Mouse (Mus musculus) limb, embryonic 11.5 days (tissue): ENCODE results near the gene Mien1. TPM values are rescaled to one million over a fixed set of nuclear protein-coding genes. Genes with fewer than 3 reads are reported as not detected.

Source experiments
- ATAC-seq: fragments of 200-750 bp; cut with Nextera tagmentation; 2 replicates; pipeline ENCODE4 v1.8.0; 2017; ENCODE audit warnings: low read depth; ENCODE audit not compliant: insufficient number of reproducible peaks, low FRiP score, low TSS enrichment
- DNase-seq: peaks from one replicate; pipeline ENCODE4 v3.0.0-alpha.2; 2015; ENCODE audit warnings: low spot score
- H3K27ac ChIP-seq: fragments of 300-500 bp; sonication (generic); replicated peaks from 2 replicates; pipeline ENCODE4 v1.5.1; 2014; ENCODE audit warnings: low read depth, mild to moderate bottlenecking, low read length
- H3K27me3 ChIP-seq: fragments of 300-500 bp; sonication (generic); 2 replicates; pipeline ENCODE4 v1.6.1; 2014; ENCODE audit warnings: mild to moderate bottlenecking, low read length, mixed read lengths; ENCODE audit not compliant: control insufficient read depth, insufficient read depth
- H3K36me3 ChIP-seq: fragments of 300-500 bp; sonication (generic); 2 replicates; pipeline ENCODE4 v1.6.1; 2014; ENCODE audit warnings: mild to moderate bottlenecking, low read length, moderate library complexity, mixed read lengths; ENCODE audit not compliant: control insufficient read depth, insufficient read depth
- H3K4me1 ChIP-seq: fragments of 300-500 bp; sonication (generic); 2 replicates; pipeline ENCODE4 v1.6.1; 2014; ENCODE audit warnings: low read length, mixed read lengths; ENCODE audit not compliant: control insufficient read depth, insufficient read depth
- H3K4me2 ChIP-seq: fragments of 300-500 bp; sonication (generic); 2 replicates; pipeline ENCODE4 v1.6.1; 2014; ENCODE audit warnings: low read depth, mild to moderate bottlenecking, moderate library complexity; ENCODE audit not compliant: severe bottlenecking
- H3K4me3 ChIP-seq: fragments of 300-500 bp; sonication (generic); 2 replicates; pipeline ENCODE4 v1.5.1; 2014; ENCODE audit warnings: low read depth, low read length
- H3K9ac ChIP-seq: fragments of 300-500 bp; sonication (generic); 2 replicates; pipeline ENCODE4 v1.6.1; 2014; ENCODE audit warnings: mild to moderate bottlenecking, low read length
- H3K9me3 ChIP-seq: fragments of 300-500 bp; sonication (generic); 2 replicates; pipeline ENCODE4 v1.6.1; 2016; ENCODE audit warnings: low read length; ENCODE audit not compliant: control insufficient read depth
- WGBS: fragments of 180-500 bp; shearing (Covaris S2); extraction: QIAGEN DNeasy Blood & Tissue Kit; methylation state at CpG from one replicate; pipeline ENCODE4 v1.1.7; 2014; 5-methylcytosine and 5-hydroxymethylcytosine counted together
- polyA plus RNA-seq: library from polyadenylated mRNA; unstranded; fragments of >200 nt; fragmentation: Nextera tagmentation; extraction: Ambion mirVana; gene quantifications from 2 replicates; pipeline ENCODE4 v1.2.1, GENCODE M21; 2014

Gene Mien1
- 75.4 and 78.3 TPM in 2 replicates for polyA plus RNA-seq

DNA sequence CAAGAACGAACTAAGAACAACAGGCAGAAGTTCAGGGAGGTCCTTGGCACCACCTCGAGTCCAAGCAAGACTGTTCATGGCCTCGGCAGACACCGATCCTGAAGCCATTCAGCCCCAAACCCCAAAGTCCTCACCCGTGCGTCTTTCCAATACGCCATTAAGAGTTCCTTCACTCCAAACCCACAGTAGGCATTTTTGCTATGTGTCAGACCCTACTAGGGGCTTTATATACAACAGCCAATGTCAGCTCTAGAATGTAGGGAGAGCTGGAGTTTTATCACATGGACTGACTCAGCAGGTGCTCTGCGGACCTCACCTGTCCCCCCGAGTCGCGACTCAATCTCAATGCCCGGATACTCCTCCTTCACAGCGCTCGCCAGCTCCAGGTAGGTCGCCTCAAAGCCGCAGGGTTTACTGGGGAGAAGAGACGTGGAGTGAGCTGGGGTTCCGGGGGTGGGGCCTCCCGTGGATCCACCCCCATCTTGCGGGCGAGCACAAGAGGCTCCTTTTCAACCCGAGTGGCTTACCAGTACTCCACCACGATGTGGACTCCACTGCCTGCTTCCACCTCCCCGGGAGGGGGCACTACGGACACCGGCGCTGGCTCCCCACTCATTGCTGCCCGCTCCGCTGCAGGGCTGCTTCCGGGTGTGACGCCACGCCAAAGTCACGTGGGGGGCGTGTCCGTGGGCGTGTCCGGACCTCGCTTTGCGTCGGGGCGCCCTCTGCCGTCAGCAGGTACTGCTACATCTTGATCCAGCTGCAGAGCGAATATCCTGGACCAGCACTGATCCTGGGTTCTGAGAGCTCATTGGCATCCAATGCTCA is at the start of gene Mien1:
Gene Mien1 (minus strand): TSS at position 661 of the 828 bp plus-strand sequence.
- Histone ChIP-seq H3K9ac (peak within 1 kb of the TSS; percentile 53), H3K4me2 (peak within 1 kb of the TSS; percentile 80), H3K27me3 (no peaks in the 10 kb centered on the region), H3K4me1 (no peaks in the 10 kb centered on the region), H3K36me3 (peaks cover 3% of the 10 kb centered on the region; the same call in 1 of the 2 replicates), H3K9me3 (no peaks in the 10 kb centered on the region), H3K4me3 (peak within 1 kb of the TSS; percentile 68), H3K27ac (0 out of 2 replicates have a peak within 1 kb of the TSS, but pooled peaks have one; percentile 30)
- DNase-seq: peak; percentile 98
- WGBS: 2% methylated on average over 43 of the region's 43 CpGs
- peak; percentile 87 for ATAC-seq

DNA sequence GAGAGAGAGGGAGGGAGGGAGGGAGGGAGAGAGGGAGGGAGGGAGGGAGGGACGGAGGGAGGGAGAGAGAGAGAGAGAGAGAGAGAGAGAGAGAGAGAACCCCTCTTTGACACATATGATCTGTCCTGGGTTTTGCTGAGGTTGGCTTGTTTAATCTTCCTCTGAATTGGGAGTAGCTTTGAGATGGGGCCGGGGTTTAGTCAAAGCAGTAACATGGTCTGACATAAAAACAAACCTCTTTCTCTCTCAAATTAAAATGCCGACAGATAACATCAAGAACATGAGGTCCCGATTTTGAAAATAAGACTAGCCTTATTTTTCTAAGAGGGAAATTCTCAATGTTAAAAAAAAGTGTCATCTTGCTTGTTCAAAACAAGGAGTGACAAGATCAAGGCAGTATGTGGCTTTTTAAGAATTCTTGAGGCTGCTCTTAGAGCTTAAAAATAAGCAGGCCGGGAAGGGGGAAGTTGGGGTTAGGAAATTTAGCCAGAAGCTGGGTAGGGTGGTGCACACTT is 48.8 kb upstream of the Mien1 start:
- no peak overlapping the region for H3K9ac ChIP-seq
- H3K4me1 ChIP-seq: no peaks in the 10 kb centered on the region
- ATAC-seq (no peak), DNase-seq (no peak)
- no peaks in the 10 kb centered on the region for H3K36me3 ChIP-seq
- H3K4me2 ChIP-seq: no peak overlapping the region
- no peak overlapping the region for H3K27ac ChIP-seq
- H3K27me3 ChIP-seq: no peaks in the 10 kb centered on the region
- no peaks in the 10 kb centered on the region for H3K9me3 ChIP-seq
- no peak overlapping the region for H3K4me3 ChIP-seq
- 74% methylated on average over 5 of the region's 5 CpGs for WGBS

DNA sequence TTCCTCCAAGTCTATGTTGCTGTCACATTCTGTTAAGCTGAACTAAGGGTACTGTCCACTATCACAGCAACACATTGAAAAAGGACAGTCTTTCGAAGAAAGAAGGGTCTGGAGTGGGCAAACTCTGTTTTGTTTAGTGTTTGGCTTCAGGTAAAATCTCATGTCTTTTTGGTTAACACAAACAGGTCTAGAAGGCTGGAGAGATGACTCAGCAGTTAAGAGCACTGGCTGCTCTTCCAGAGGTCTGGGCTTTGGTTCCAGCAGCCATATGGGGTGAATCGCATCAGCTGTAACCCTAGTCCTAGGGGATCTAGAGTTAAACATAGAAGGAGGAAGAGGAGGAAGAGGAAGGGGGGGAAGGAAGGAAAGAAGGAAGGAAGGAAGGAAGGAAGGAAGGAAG is 47.0 kb upstream of the Mien1 start:
- H3K36me3 ChIP-seq: no peaks in the 10 kb centered on the region
- no peak for DNase-seq
- H3K4me1 ChIP-seq: no peaks in the 10 kb centered on the region
- WGBS: 83% methylated on average over 2 of the region's 2 CpGs
- H3K4me3 ChIP-seq: no peak overlapping the region
- no peak for ATAC-seq
- no peak overlapping the region for H3K4me2 ChIP-seq
- H3K9me3 ChIP-seq: no peaks in the 10 kb centered on the region
- no peaks in the 10 kb centered on the region for H3K27me3 ChIP-seq
- no peak overlapping the region for H3K27ac ChIP-seq
- H3K9ac ChIP-seq: no peak overlapping the region

DNA sequence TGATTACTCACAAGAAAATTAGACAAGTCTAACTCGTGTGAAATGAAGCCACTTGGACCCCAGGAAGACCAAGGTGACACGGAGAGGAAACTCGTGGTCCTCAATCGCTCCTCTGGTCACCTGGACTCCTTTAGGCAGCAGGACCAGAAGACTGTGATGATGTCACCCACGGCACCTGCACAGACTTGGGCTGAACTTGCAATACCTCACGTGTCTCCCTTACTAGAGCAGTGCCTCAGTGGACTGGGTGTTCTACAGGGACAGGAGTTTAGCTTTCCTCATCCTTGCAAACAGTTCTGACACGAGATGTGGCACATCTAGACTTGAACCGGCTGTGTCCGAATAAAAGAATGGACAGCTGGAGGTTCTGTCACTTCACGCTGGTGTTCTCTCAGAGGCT is 43.3 kb upstream of the Mien1 start:
- WGBS: 84% methylated on average over 10 of the region's 10 CpGs

DNA sequence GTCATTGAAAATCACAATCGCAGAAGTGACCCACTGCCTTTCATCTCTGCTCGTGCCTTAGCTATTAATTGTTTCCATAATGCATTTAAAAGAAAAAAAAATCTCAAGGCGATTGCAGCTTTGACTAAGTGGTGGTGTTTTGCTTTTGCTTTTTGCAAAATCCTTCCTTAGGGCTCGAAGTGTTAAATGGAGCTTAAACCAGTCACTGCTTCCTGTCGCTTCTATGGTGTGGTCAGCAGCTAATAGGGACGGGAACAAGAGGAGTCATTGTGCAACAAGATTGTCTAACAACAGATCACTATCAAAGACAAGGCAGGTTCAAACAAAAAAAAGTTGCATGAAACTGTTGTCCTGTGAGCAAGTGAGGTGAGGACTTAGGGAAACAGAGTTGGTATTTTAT is 42.4 kb upstream of the Mien1 start:
- WGBS: 71% methylated on average over 6 of the region's 6 CpGs
- ATAC-seq (no peak), DNase-seq (no peak)
- no peaks in the 10 kb centered on the region for H3K4me1 ChIP-seq
- H3K9me3 ChIP-seq: no peaks in the 10 kb centered on the region
- no peak overlapping the region for H3K27ac ChIP-seq
- H3K27me3 ChIP-seq: no peaks in the 10 kb centered on the region
- H3K4me2 ChIP-seq: no peak overlapping the region
- no peak overlapping the region for H3K4me3 ChIP-seq
- no peaks in the 10 kb centered on the region for H3K36me3 ChIP-seq
- H3K9ac ChIP-seq: no peak overlapping the region

More for the DNA sequence above, 43.3 kb upstream of the Mien1 start:
- no peak overlapping the region for H3K9ac ChIP-seq
- H3K27me3 ChIP-seq: no peaks in the 10 kb centered on the region
- no peaks in the 10 kb centered on the region for H3K4me1 ChIP-seq
- no peaks in the 10 kb centered on the region for H3K9me3 ChIP-seq
- H3K4me3 ChIP-seq: no peak overlapping the region
- DNase-seq (no peak), ATAC-seq (no peak)
- no peak overlapping the region for H3K4me2 ChIP-seq
- H3K27ac ChIP-seq: no peak overlapping the region
- H3K36me3 ChIP-seq: no peaks in the 10 kb centered on the region

DNA sequence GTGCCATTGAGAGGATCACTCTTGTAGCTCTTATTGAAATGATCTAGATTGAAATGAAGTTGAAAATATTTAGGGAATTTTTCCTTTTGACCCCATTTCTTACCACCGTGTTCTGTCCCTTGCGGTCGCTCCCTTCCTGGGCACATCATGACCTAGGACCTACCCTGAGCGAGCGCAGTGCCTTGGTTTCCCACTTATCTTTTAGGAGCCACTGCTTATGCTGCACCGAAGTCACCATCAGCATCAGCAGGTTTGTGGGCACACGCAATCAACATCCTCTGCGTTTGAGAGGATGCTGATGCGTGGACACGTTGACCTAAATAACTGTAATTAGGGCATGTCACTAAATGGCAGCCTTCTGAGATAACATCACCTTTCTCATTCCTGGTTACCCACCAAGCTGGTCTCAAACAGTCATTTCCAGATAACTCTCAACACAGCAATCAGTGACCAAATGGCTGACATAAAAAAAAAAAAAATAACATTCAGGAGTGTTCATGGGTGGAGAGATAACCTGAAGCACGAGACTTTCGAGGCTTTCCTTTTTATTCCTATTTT is 41.2 kb upstream of the Mien1 start:
- H3K27ac ChIP-seq: no peak overlapping the region
- H3K4me1 ChIP-seq: no peaks in the 10 kb centered on the region
- ATAC-seq (no peak), DNase-seq (no peak)
- no peak overlapping the region for H3K4me2 ChIP-seq
- no peaks in the 10 kb centered on the region for H3K36me3 ChIP-seq
- no peaks in the 10 kb centered on the region for H3K9me3 ChIP-seq
- no peak overlapping the region for H3K4me3 ChIP-seq
- WGBS: 82% methylated on average over 12 of the region's 12 CpGs
- H3K9ac ChIP-seq: no peak overlapping the region
- no peaks in the 10 kb centered on the region for H3K27me3 ChIP-seq

DNA sequence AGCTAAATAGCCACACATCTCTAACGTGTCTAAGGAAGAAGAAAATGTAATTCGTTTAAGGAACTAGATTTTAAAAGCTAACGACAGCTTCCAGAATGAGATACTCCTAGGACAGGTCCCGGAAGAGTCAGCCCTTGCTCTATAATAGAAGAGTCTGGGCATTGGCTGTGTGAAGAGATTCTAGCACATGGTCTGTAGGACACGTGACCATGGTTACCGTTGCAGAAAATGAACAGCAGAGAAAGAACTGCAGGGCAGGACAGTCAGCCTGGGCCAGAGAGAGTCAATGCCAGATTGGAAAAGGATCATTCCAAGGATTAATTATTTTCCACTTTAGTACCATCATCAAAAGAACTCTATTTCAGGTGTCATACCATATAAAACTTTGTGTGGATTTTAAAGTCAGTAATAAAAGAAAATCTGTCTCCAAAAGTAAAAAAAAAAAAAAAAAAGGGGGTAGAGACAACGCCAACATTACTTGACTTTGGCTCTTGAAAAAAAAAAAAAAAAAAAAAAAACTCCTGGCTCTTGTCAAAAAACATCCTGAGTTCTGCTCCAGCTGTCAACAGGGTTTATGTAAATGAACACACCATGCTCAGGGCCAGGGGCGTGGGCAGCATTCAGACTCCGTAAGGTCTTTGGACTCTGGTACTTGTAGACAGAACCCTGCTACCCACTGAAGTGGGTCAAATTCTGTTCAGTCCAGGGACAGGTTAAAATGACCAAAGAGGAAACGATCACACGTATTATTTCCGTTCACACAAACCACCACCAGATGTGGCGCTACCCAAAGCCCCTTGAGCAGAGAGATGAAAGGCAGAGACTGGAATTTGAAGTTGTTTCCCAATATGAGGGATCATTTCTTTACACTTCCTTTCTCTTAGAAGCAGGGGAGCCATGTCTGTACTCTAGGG is 40.5 kb upstream of the Mien1 start:
- Histone ChIP-seq H3K36me3 (no peaks in the 10 kb centered on the region), H3K9ac (no peak overlapping the region), H3K9me3 (no peaks in the 10 kb centered on the region), H3K27ac (no peak overlapping the region), H3K4me2 (no peak overlapping the region), H3K27me3 (no peaks in the 10 kb centered on the region), H3K4me1 (no peaks in the 10 kb centered on the region), H3K4me3 (no peak overlapping the region)
- DNase-seq (no peak), ATAC-seq (no peak)
- WGBS: 56% methylated on average over 13 of the region's 13 CpGs
